Mouse (Mus musculus) frontal cortex, postnatal 14 days (tissue): ENCODE measurements at regions not wholly inside any gene's neighbourhood (a gene's known extent, or its start where the extent isn't known, plus 50 kb on each side); places are given as distances from the start of the nearest gene placed in this dataset.

Source experiments
- DNase-seq, 2 experiments: peaks; one replicate each; pipeline ENCODE4 v3.0.0; 2022; ENCODE audit warnings: low spot score in 2 of 2

DNA sequence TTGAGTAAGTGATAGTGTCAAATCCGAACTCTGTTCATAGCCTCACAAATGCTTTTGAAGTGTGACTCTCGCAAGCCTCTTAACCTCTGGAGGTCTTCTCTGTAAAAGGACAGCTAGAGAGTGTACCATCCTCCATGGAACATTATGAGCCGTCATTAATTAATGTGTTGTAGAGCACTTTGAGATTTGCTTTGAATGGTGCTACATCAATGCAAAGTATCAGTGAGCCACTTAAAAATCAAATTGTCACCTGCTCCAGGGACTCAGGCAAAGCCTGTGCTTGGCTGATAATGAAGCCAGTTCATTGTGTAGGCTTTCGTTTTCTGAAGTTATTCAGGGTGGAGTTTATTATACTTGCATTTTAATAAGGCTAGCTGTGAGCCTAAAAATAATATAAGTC lies 801.8 kb upstream of the B3galt2 start:
- DNase-seq: no peak

- no peak for DNase-seq
Measured at GRCm38 (mm10) chr1:142867024-142867700, 773.3 kb upstream of the B3galt2 start.

DNA sequence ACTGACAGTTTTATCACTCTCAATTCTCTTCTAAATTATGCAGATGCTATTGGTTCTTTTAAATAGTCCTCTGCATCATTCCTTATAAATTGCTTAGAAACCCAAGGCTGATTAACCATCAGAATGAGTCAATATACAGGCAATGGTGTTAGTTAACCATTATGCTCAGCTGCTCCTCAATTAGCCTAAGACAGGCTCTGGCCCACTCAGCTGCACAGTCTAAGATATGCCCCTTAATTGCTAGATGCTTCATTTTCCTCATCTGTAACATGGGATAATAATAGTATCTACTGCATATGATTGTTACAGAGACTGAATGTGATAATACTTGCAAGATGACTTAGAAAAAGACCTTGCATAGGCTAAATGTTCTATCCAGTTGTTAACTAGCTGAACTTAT lies 748.6 kb upstream of the B3galt2 start:
- no peak for DNase-seq

DNA sequence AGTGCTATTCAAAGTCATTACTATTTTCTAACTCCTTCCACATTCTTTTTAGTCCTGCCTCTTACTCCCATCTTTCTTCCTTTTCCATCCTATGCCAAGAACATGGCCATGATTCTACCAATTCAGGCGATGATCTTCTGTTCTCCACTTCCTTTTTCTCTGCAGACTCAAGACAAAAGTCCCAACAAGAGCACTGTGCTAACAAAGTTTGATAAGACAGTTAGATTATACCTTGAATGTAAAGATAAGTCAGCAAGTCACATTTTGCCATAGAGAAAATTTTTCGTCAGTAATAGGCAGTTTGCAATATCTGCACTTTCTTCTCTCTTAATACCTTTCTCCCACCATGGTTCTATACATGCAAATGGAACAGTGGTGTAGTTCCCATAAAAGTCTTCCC lies 747.3 kb upstream of the B3galt2 start:
- no peak for DNase-seq

DNA sequence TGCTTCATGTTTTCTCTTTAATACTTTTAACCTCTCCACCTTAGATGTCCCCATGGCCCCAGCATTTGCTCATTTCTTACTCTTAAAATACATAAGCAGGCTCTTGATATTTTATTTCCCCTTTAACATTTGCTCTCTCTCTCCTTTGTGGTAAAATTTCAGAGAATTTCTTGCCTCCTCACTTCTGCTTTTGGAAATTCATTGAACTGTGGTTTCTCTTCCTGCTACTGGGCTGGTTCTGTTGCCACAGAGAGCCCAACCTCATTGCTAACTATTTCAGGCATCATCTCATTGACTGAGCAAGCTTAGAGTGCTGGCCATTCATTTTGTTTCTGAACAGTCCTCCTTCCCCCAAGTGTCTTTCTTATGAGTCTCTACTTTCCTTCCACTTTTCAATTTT lies 746.3 kb upstream of the B3galt2 start:
- no peak for DNase-seq

DNA sequence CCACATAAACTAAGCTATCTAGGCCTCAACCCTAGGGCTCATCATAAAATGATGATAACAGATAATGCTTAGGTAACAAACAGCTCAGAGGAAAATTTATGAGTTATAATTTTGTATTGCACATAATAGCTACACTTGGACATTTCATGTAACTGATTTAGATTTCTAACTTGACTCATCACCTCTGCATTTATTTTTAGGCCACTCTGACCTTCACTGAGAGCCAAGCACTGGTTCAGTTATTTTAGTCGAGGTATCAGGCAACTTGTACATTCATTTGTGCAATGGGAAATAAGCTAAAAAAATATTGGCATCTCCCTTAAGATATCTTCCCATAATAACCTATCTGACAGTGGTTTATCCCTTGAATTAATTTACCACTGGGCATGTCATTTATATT lies 745.4 kb upstream of the B3galt2 start:
- no peak for DNase-seq

DNA sequence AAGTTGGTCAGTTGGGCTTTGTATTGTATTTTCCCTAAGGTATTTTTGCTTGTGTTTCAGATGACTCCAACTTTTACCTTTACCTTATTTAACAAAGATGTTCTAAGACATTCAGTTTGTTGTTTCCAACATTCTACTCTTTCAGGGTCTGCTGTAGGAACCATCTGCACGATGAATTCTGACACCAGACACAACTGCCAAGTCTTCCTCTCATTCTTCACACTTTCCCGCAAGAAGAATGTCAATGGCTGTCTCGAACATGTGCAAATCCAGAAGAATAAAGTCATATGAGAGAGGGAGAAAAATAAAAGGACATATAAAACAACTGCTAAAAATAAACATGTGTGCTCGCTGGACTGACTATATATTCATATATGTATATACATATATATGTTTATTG lies 730.6 kb upstream of the B3galt2 start:
- no peak for DNase-seq

DNA sequence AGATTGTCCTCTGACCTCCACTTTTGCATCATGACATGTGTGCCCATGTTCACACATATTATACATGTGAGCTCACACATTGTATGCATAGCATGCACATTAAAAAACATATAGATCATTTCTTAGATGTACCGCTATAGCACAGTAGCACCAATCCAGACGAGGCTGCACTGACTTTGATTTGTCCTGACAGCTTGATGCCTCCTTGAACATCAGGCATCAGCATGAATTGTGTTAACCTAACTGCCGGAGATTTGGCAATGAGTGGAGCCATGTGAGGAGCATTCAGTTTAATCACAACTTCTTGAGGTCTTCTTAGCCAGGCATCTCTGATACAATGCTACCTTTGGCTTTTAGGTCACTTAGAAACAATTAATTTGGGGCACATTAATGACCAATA lies 683.8 kb upstream of the B3galt2 start:
- no peak for DNase-seq

- no peak for DNase-seq
Measured at GRCm38 (mm10) chr1:142971475-142971874, 669.0 kb upstream of the B3galt2 start.

- DNase-seq: no peak
Measured at GRCm38 (mm10) chr1:142973387-142973786, 667.1 kb upstream of the B3galt2 start.

- no peak for DNase-seq
Measured at GRCm38 (mm10) chr1:142982994-142983393, 657.5 kb upstream of the B3galt2 start.

- no peak for DNase-seq
Measured at GRCm38 (mm10) chr1:142983641-142984040, 656.8 kb upstream of the B3galt2 start.

- DNase-seq: peak; percentile 8 to 16
Measured at GRCm38 (mm10) chr1:142985516-142985915, 654.9 kb upstream of the B3galt2 start.

- DNase-seq: no peak
Measured at GRCm38 (mm10) chr1:143000216-143000615, 640.2 kb upstream of the B3galt2 start.

GRCm38 (mm10) chr1:143001112-143001511 lies 639.4 kb upstream of the B3galt2 start:
- DNase-seq: no peak

DNA sequence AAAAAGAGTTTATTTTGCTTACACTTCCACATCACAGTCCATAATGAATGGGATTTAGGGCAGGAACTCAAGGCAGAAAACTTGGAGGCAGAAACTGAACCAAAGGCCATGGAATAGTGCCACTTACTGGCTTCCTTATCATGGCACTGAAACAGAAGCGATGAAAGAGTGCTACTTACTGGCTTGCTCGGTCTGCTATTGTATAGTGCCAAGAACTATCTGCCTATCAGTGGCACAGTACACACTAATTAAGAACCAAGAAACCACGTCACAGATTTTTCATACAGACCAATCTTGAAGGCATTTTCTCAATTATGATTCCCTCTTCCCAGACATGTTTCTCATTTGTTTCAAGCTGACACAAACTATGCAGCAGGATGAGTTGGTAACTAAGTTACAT lies 634.4 kb upstream of the B3galt2 start:
- DNase-seq: no peak

DNA sequence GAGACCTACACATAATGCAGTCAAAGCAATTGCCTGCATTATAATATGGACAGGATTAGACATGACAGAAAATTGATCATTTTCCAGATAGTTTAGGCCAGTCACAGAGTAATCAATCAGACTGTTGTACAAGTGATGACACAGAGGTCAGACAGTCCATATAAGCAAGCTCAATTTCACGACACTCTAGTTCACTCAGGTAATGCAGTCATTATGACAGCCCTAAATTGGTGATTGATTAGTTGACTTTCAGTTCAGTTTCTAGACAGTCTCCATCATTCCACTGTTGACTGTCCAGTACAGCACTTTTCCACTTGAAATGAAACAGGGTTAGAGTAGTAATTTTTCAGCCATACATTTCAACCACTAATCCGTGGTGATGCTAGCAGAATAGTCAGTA lies 620.5 kb upstream of the B3galt2 start:
- DNase-seq: no peak

DNA sequence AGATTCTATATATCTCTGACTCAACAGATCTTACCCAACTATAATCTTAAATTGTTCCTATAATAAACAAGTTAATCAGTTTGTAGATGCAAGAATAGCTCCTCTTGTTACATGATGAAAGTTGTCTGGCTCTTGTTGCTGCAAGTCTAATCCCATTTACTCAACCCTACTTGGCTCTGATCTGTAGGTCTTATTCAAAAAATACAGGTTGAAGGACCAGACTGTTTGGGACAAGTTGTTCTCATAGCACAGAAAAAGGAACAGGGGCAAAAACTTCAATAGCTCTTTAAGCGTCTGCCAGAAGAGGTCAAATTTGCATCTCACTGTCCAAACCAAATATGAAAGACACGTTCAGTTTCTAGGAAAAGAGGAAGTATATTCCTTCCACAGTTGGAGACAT lies 587.3 kb upstream of the B3galt2 start:
- no peak for DNase-seq

DNA sequence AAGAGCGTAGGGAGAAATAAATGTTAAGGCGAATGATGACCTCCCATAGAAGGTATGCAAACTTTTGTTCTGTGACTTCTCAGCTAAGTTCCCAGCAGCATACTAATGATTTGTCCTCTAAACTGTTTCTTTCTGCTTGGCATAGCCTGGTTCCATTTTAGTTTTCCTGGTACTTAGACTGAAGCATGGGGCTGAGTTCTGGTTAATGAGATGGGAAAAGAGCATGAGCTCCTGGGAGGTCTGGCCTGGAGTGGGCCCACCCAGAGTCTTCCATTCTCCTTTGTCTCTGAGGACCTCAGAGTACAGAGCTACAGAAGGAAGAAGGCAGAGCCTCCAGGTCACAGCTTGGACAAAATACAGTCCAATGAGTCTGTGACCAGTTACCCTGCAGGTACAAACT lies 586.9 kb upstream of the B3galt2 start:
- DNase-seq: peak in 1 of 2 experiments; percentile 29

DNA sequence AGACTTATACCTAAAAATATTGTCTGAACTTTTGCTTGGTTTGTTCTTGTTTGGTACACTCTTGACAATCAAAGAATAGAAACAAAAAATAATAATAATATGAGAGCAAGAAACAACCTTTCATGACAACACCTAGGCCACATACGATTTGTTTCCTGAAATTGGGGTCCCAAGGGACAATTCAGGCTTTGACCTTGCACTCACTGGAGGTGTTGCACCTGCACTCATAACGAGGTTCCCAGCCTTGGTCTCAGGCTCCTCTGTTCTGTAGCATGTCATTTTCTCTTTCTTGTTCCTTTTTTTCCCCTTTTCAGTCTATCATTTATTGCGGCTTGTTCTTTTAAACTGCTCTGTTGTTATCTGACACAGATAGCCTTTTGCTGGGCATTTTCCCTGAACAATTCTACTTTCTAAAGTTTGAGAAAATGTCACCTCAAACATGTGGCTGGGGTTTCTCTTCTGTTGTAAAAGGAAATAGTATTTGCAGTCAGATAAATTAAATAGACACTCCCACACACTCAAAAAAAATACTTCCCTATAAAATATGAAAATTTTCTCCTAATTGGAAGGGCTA lies 585.9 kb upstream of the B3galt2 start:
- no peak for DNase-seq

DNA sequence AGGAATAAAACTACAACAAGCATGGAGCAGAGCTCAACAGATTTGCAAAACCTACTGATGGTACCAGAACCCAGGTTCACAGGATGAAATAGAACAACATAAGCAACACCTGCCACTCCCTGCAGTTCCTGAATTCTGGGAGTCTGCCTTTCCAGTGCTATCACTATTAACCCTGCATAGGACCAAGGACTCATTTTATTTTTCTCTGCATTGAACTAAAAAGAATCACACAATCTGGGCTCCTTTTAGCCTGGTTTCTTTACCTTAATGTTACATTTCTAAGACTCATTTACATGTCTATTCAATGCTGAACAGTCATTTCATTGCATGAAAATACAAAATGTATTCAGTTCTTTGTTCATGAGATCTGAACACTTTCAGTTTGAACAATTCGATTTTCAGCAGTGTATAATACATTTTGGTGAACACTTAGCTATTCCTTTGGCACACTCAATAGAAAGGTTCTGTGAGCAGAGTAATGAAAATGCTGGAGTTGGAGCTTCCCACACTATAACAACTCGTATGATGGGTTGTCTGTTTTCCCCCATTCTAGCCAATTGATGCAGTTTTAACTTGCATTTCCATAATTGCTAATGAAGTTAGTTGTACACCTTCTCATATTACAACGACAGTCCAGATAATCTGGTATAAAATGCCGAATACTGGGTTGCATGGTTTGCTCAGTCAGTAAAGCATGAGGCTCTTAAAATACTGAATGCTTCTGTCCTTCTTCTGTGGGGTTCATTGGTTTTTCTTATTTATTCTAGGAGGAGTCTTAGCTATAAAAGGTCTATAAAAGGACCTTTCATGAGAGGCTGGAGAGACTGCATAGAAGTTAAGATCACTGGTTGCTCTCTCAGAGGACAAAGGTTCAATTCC lies 579.5 kb upstream of the B3galt2 start:
- no peak for DNase-seq

- no peak for DNase-seq
Measured at GRCm38 (mm10) chr1:143065493-143065892, 575.0 kb upstream of the B3galt2 start.
